Mouse (Mus musculus) large intestine, adult 2 months (tissue): ENCODE measurements around the gene Rnase12. TPM values are rescaled to one million over a fixed set of nuclear protein-coding genes. Genes with fewer than 3 reads are reported as not detected.
A peak's percentile ranks its signal among the peaks of the same experiment; 100 is the strongest.
"Not testable (repeated sequence)": the region's sequence is repeated elsewhere in the genome, so short reads cannot be mapped to it uniquely, and the experiment has no call there.

Experiments used
- DNase-seq: peaks from one replicate; pipeline ENCODE4 v3.0.0-alpha.2; 2012; ENCODE audit warnings: low read depth, low spot score
- WGBS: fragments of 180-500 bp; shearing (Covaris S2); methylation state at CpG from one replicate; pipeline ENCODE4 v1.1.7; 2018; 5-methylcytosine and 5-hydroxymethylcytosine counted together
- polyA plus RNA-seq: library from polyadenylated mRNA; depleted of rRNA; stranded (reverse); fragments of >200 nt; gene quantifications from 2 replicates; pipeline ENCODE4 v1.2.3, GENCODE M21; 2012; rRNA removed

Gene Rnase12
- polyA plus RNA-seq, 1 experiment = 0.86 TPM

GRCm38 (mm10) chr14:51027387-51028155, 29.9 kb downstream of the Rnase12 start:
- no peak for DNase-seq
- 69% methylated on average over 3 of the region's 3 CpGs for WGBS

- 39% methylated on average over 5 of the region's 5 CpGs for WGBS
- DNase-seq = peak; percentile 56
Observed at GRCm38 (mm10) chr14:51026391-51027133, 30.9 kb downstream of the Rnase12 start.

GRCm38 (mm10) chr14:51024820-51025219, 32.6 kb downstream of the Rnase12 start:
- 100% methylated on average over 1 of the region's 1 CpGs for WGBS

GRCm38 (mm10) chr14:51023457-51023856, 34.0 kb downstream of the Rnase12 start:
- DNase-seq = no peak
- WGBS = 65% methylated on average over 4 of the region's 4 CpGs

More at GRCm38 (mm10) chr14:51024820-51025219, 32.6 kb downstream of the Rnase12 start:
- no peak for DNase-seq

GRCm38 (mm10) chr14:51017256-51017655, 40.2 kb downstream of the Rnase12 start:
- 50% methylated on average over 3 of the region's 3 CpGs for WGBS
- no peak for DNase-seq

GRCm38 (mm10) chr14:51015780-51016179, 41.7 kb downstream of the Rnase12 start:
- DNase-seq = no peak

- DNase-seq = not testable (repeated sequence)
- 68% methylated on average over 3 of the region's 3 CpGs for WGBS
Observed at GRCm38 (mm10) chr14:51014724-51015123, 42.7 kb downstream of the Rnase12 start.

GRCm38 (mm10) chr14:51009572-51009971, 47.9 kb downstream of the Rnase12 start:
- 91% methylated on average over 6 of the region's 6 CpGs for WGBS

GRCm38 (mm10) chr14:51008781-51009180, 48.7 kb downstream of the Rnase12 start:
- WGBS = 69% methylated on average over 4 of the region's 4 CpGs
- no peak for DNase-seq

More at GRCm38 (mm10) chr14:51009572-51009971, 47.9 kb downstream of the Rnase12 start:
- no peak for DNase-seq

GRCm38 (mm10) chr14:51007914-51008713, 49.3 kb downstream of the Rnase12 start:
- DNase-seq = no peak
- 61% methylated on average over 13 of the region's 13 CpGs for WGBS

GRCm38 (mm10) chr14:51007152-51007801, 50.2 kb downstream of the Rnase12 start, which contains the start of gene Rnase10:
TSS of gene Rnase10 (plus strand) at chr14:51007751.
- WGBS = 89% methylated on average over 8 of the region's 8 CpGs
- no peak for DNase-seq

Other genes with a start within 250 kb of the Rnase12 start
- gene Ccnb1ip1, start 249.9 kb downstream of the Rnase12 start, polyA plus RNA-seq = not detected in 2 replicates
- gene Parp2, start 249.8 kb downstream of the Rnase12 start, polyA plus RNA-seq = 16.3 and 23.8 TPM in 2 replicates
- gene Tep1, start 187.1 kb downstream of the Rnase12 start, polyA plus RNA-seq = 68.7 and 104 TPM in 2 replicates
- 0.71 and 2.3 TPM in 2 replicates for gene Klhl33, start 160.2 kb downstream of the Rnase12 start, polyA plus RNA-seq
- gene Osgep, start 132.8 kb downstream of the Rnase12 start, polyA plus RNA-seq = 57.4 and 75.0 TPM in 2 replicates
- 36.0 and 49.2 TPM in 2 replicates for gene Apex1, start 132.7 kb downstream of the Rnase12 start, polyA plus RNA-seq
- gene Pip4p1, start 126.8 kb downstream of the Rnase12 start, polyA plus RNA-seq = 52.3 and 65.7 TPM in 2 replicates
- 143 and 173 TPM in 2 replicates for gene Pnp, start 126.6 kb downstream of the Rnase12 start, polyA plus RNA-seq
- 68.3 and 107 TPM in 2 replicates for gene Gm49342, start 113.1 kb downstream of the Rnase12 start, polyA plus RNA-seq
- gene Pnp2, start 101.7 kb downstream of the Rnase12 start, polyA plus RNA-seq = 104 and 150 TPM in 2 replicates
- 0.11 and 0.23 TPM in 2 replicates for gene Rnase10, start 49.9 kb downstream of the Rnase12 start, polyA plus RNA-seq
- not detected in 2 replicates for gene Rnase9, start 15.8 kb downstream of the Rnase12 start, polyA plus RNA-seq
- gene Rnase11, start 7.5 kb downstream of the Rnase12 start, polyA plus RNA-seq = not detected in 2 replicates
- gene Olfr750, start 16.8 kb upstream of the Rnase12 start, polyA plus RNA-seq = 0.10 TPM in 1 of 2 replicates, not detected in the other
- 205 and 226 TPM in 2 replicates for gene Rnase4, start 33.4 kb upstream of the Rnase12 start, polyA plus RNA-seq
- gene Ang, start 33.5 kb upstream of the Rnase12 start, polyA plus RNA-seq = 47.5 and 67.8 TPM in 2 replicates
- not detected in 2 replicates for gene Eddm3b, start 56.8 kb upstream of the Rnase12 start, polyA plus RNA-seq
- 19.4 and 23.6 TPM in 2 replicates for gene Rnase6, start 66.2 kb upstream of the Rnase12 start, polyA plus RNA-seq
- gene Rnase1, start 89.1 kb upstream of the Rnase12 start, polyA plus RNA-seq = 17.4 and 38.2 TPM in 2 replicates
- 0.22 TPM in 1 of 2 replicates, not detected in the other for gene Rnase2b, start 104.6 kb upstream of the Rnase12 start, polyA plus RNA-seq
- gene Ang2, start 141.5 kb upstream of the Rnase12 start, polyA plus RNA-seq = not detected in 2 replicates
- not detected in 2 replicates for gene Ear14, start 145.7 kb upstream of the Rnase12 start, polyA plus RNA-seq
- gene Rnase2a, start 198.5 kb upstream of the Rnase12 start, polyA plus RNA-seq = not detected in 2 replicates